Mouse (Mus musculus) liver, embryonic 14.5 days (tissue): Measurements from ENCODE around the gene Nutm1. TPM values are rescaled to one million over a fixed set of nuclear protein-coding genes. Genes with fewer than 3 reads are reported as not detected.
A peak's percentile ranks its signal among the peaks of the same experiment; 100 is the strongest.

ENCODE experiments used
- ATAC-seq: fragments of 200-750 bp; cut with Nextera tagmentation; 2 replicates; pipeline ENCODE4 v1.8.0; 2017; ENCODE audit warnings: moderate number of reproducible peaks, mild to moderate bottlenecking, moderate library complexity; ENCODE audit not compliant: insufficient read depth
- DNase-seq, 3 experiments: peaks; one replicate each; pipeline ENCODE4 v3.0.0-alpha.2; 2012 to 2013; ENCODE audit warnings: low read depth in 3 of 3, low spot score in 3 of 3
- H3K27ac ChIP-seq: fragments of 300-500 bp; sonication (generic); 2 replicates; pipeline ENCODE4 v1.5.1; 2014; ENCODE audit warnings: moderate library complexity, mild to moderate bottlenecking, control low read depth, inconsistent platforms
- H3K27me3 ChIP-seq: fragments of 300-500 bp; sonication (generic); 2 replicates; pipeline ENCODE4 v1.6.1; 2014; ENCODE audit warnings: mild to moderate bottlenecking, low read length, moderate library complexity; ENCODE audit not compliant: control insufficient read depth, insufficient read depth
- H3K36me3 ChIP-seq: fragments of 300-500 bp; sonication (generic); replicated peaks from 2 replicates; pipeline ENCODE4 v1.6.1; 2014; ENCODE audit warnings: low read depth; ENCODE audit not compliant: control insufficient read depth, insufficient read depth
- H3K4me1 ChIP-seq, 2 experiments: fragments of 200-500 bp in 1 of 2; fragments of 300-500 bp in 1 of 2; sonication (generic) in 1 of 2; replicated peaks; 2 replicates each; pipeline ENCODE4 v1.6.1; 2012 to 2014; ENCODE audit warnings: antibody characterized with exemption in 1 of 2, inconsistent platforms in 1 of 2, low read length in 1 of 2; ENCODE audit not compliant: control insufficient read depth in 2 of 2, insufficient read depth in 2 of 2
- H3K4me2 ChIP-seq: fragments of 300-500 bp; sonication (generic); 2 replicates; pipeline ENCODE4 v1.6.1; 2014; ENCODE audit warnings: low read depth, mild to moderate bottlenecking, control low read depth, moderate library complexity
- H3K4me3 ChIP-seq, 2 experiments: fragments of 200-500 bp in 1 of 2; fragments of 300-500 bp in 1 of 2; sonication (generic) in 1 of 2; 2 replicates each; pipeline ENCODE4 v1.5.1; 2012 to 2014; ENCODE audit warnings: low read depth in 2 of 2, low read length in 2 of 2, mild to moderate bottlenecking in 2 of 2, control low read depth in 1 of 2, inconsistent platforms in 1 of 2, moderate library complexity in 1 of 2; ENCODE audit not compliant: insufficient read depth in 1 of 2
- H3K9ac ChIP-seq: fragments of 300-500 bp; sonication (generic); replicated peaks from 2 replicates; pipeline ENCODE4 v1.6.1; 2014; ENCODE audit warnings: mild to moderate bottlenecking, control low read depth, moderate library complexity
- H3K9me3 ChIP-seq: fragments of 300-500 bp; sonication (generic); 2 replicates; pipeline ENCODE4 v1.6.1; 2016; ENCODE audit warnings: low read length, mixed read lengths; ENCODE audit not compliant: control insufficient read depth
- CTCF ChIP-seq: IDR thresholded peaks from 2 replicates; pipeline ENCODE4 v1.5.1; 2016; ENCODE audit warnings: antibody characterized with exemption, low read depth, control low read depth
- EP300 ChIP-seq: IDR thresholded peaks from 2 replicates; pipeline ENCODE4 v1.6.1; 2016; ENCODE audit warnings: antibody characterized with exemption, low read depth
- WGBS: fragments of 180-500 bp; shearing (Covaris S2); extraction: QIAGEN DNeasy Blood & Tissue Kit; methylation state at CpG from one replicate; pipeline ENCODE4 v1.1.7; 2014; ENCODE audit not compliant: insufficient replicate concordance; 5-methylcytosine and 5-hydroxymethylcytosine counted together
- polyA plus RNA-seq, 2 experiments: library from polyadenylated mRNA; depleted of rRNA in 1 of 2; stranded (reverse) in 1 of 2; unstranded in 1 of 2; fragments of >200 nt; fragmentation: Nextera tagmentation in 1 of 2; extraction: Ambion mirVana in 1 of 2; gene quantifications; 2 replicates each; pipeline versions ENCODE4 v1.2.1 to v1.2.3; 2012 to 2014

The Nutm1 gene
- polyA plus RNA-seq, 2 experiments: not detected

GRCm38 (mm10) chr2:112222607-112223006, 36.5 kb downstream of the Nutm1 start:
- no peaks in the 10 kb centered on the region for H3K27me3 ChIP-seq
- no peak overlapping the region for H3K4me2 ChIP-seq
- H3K36me3 ChIP-seq: no peaks in the 10 kb centered on the region
- no peak overlapping the region for H3K27ac ChIP-seq
- TF ChIP-seq EP300 (no peak), CTCF (no peak)
- H3K9me3 ChIP-seq: no peaks in the 10 kb centered on the region
- no peak overlapping the region for H3K9ac ChIP-seq
- H3K4me3 ChIP-seq: no peak overlapping the region
- 20% methylated on average over 5 of the region's 5 CpGs for WGBS
- DNase-seq (no peak), ATAC-seq (no peak)
- H3K4me1 ChIP-seq: no peaks in the 10 kb centered on the region

- Histone ChIP-seq H3K27ac (no peak overlapping the region), H3K9ac (no peak overlapping the region), H3K9me3 (no peaks in the 10 kb centered on the region), H3K27me3 (no peaks in the 10 kb centered on the region), H3K4me2 (no peak overlapping the region), H3K36me3 (no peaks in the 10 kb centered on the region), H3K4me3 (no peak overlapping the region), H3K4me1 (no peaks in the 10 kb centered on the region)
- TF ChIP-seq EP300: no peak
- TF ChIP-seq CTCF: no peak
- no peak for DNase-seq
- no peak for ATAC-seq
- WGBS: 51% methylated on average over 5 of the region's 5 CpGs
These were observed 38.2 kb downstream of the Nutm1 start for GRCm38 (mm10) chr2:112220880-112221279.

GRCm38 (mm10) chr2:112217614-112218013, 41.5 kb downstream of the Nutm1 start:
- Histone ChIP-seq H3K4me3 (no peak overlapping the region), H3K9me3 (no peaks in the 10 kb centered on the region), H3K4me1 (no peaks in the 10 kb centered on the region), H3K9ac (no peak overlapping the region), H3K36me3 (no peaks in the 10 kb centered on the region), H3K4me2 (no peak overlapping the region), H3K27me3 (no peaks in the 10 kb centered on the region), H3K27ac (no peak overlapping the region)
- WGBS: 41% methylated on average over 6 of the region's 6 CpGs
- no peak for ATAC-seq
- TF ChIP-seq CTCF (no peak), EP300 (no peak)
- no peak for DNase-seq

GRCm38 (mm10) chr2:112215977-112216376, 43.1 kb downstream of the Nutm1 start:
- Histone ChIP-seq H3K4me1 (no peaks in the 10 kb centered on the region), H3K4me3 (no peak overlapping the region), H3K4me2 (no peak overlapping the region), H3K9me3 (no peaks in the 10 kb centered on the region), H3K27ac (no peak overlapping the region), H3K36me3 (no peaks in the 10 kb centered on the region), H3K9ac (no peak overlapping the region), H3K27me3 (no peaks in the 10 kb centered on the region)
- ATAC-seq (no peak), DNase-seq (no peak)
- 9% methylated on average over 1 of the region's 1 CpGs for WGBS
- TF ChIP-seq EP300 (no peak), CTCF (peak; percentile 55; the same call in 1 of the 2 replicates)

GRCm38 (mm10) chr2:112210699-112211098, 48.4 kb downstream of the Nutm1 start:
- 58% methylated on average over 2 of the region's 2 CpGs for WGBS
- no peak for TF ChIP-seq CTCF
- TF ChIP-seq EP300: no peak
- DNase-seq: no peak
- no peak overlapping the region for H3K9ac ChIP-seq
- no peaks in the 10 kb centered on the region for H3K9me3 ChIP-seq
- no peak overlapping the region for H3K4me3 ChIP-seq
- no peaks in the 10 kb centered on the region for H3K27me3 ChIP-seq
- no peaks in the 10 kb centered on the region for H3K36me3 ChIP-seq
- H3K4me1 ChIP-seq: no peaks in the 10 kb centered on the region
- H3K27ac ChIP-seq: no peak overlapping the region
- no peak overlapping the region for H3K4me2 ChIP-seq
- ATAC-seq: no peak
